Mouse (Mus musculus): ENCODE results near the gene Irf4.

- TF ChIP-seq POLR2A (IDR thresholded peaks at IDR 0.05; ENCODE audit: extremely low read depth, insufficient read depth, low read length) (no peak), CTCF (IDR thresholded peaks at IDR 0.05; ENCODE audit: low read depth, low read length) (no peak)
These were observed 43.3 kb downstream of the Irf4 start for GRCm38 (mm10) chr13:30792308-30792707.
